Mouse (Mus musculus) telencephalon, adult 2 months (tissue): ENCODE results near the gene Morn1.
A peak's percentile ranks its signal among the peaks of the same experiment; 100 is the strongest.

Source experiments
- DNase-seq: peaks from one replicate; pipeline ENCODE4 v3.0.0-alpha.2; 2011; ENCODE audit warnings: low read depth, low spot score

Gene Morn1

GRCm38 (mm10) chr4:155118278-155118677 lies 31.9 kb downstream of the Morn1 start:
- peak; percentile 17 for DNase-seq

- no peak for DNase-seq
Measured at GRCm38 (mm10) chr4:155120038-155120437, 33.7 kb downstream of the Morn1 start.

- DNase-seq = no peak
Measured at GRCm38 (mm10) chr4:155120583-155120982, 34.2 kb downstream of the Morn1 start.

GRCm38 (mm10) chr4:155121222-155121621 lies 34.8 kb downstream of the Morn1 start:
- no peak for DNase-seq

GRCm38 (mm10) chr4:155121915-155122443 lies 35.6 kb downstream of the Morn1 start:
- DNase-seq = no peak

- peak; percentile 98 for DNase-seq
Measured at GRCm38 (mm10) chr4:155122444-155123040, 36.2 kb downstream of the Morn1 start.

GRCm38 (mm10) chr4:155123868-155124534 lies 37.6 kb downstream of the Morn1 start:
- DNase-seq = no peak

GRCm38 (mm10) chr4:155125310-155125709 lies 38.9 kb downstream of the Morn1 start:
- no peak for DNase-seq

GRCm38 (mm10) chr4:155126194-155126593 lies 39.8 kb downstream of the Morn1 start:
- no peak for DNase-seq

GRCm38 (mm10) chr4:155126602-155127372 lies 40.4 kb downstream of the Morn1 start:
- no peak for DNase-seq

GRCm38 (mm10) chr4:155128411-155128810 lies 42.0 kb downstream of the Morn1 start:
- DNase-seq = no peak

- peak; percentile 58 for DNase-seq
Measured at GRCm38 (mm10) chr4:155129132-155129917, 42.9 kb downstream of the Morn1 start.

GRCm38 (mm10) chr4:155129996-155130395 lies 43.6 kb downstream of the Morn1 start:
- peak; percentile 93 for DNase-seq

GRCm38 (mm10) chr4:155130616-155131015 lies 44.2 kb downstream of the Morn1 start:
- DNase-seq = no peak

GRCm38 (mm10) chr4:155133188-155133587 lies 46.8 kb downstream of the Morn1 start:
- DNase-seq = no peak

- no peak for DNase-seq
Measured at GRCm38 (mm10) chr4:155133658-155134417, 47.5 kb downstream of the Morn1 start.

GRCm38 (mm10) chr4:155134686-155135172 lies 48.4 kb downstream of the Morn1 start:
- DNase-seq = no peak

GRCm38 (mm10) chr4:155135909-155136585 lies 49.7 kb downstream of the Morn1 start:
- no peak for DNase-seq

GRCm38 (mm10) chr4:155137891-155138290 lies 51.5 kb downstream of the Morn1 start:
- no peak for DNase-seq

GRCm38 (mm10) chr4:155138451-155138850 lies 52.1 kb downstream of the Morn1 start:
- no peak for DNase-seq
